Mouse (Mus musculus) heart, postnatal 0 days (tissue): ENCODE data around the gene Med24. TPM values are rescaled to one million over a fixed set of nuclear protein-coding genes. Genes with fewer than 3 reads are reported as not detected.

ENCODE experiments used
- ATAC-seq: fragments of 200-750 bp; cut with Nextera tagmentation; 2 replicates; pipeline ENCODE4 v1.8.0; 2017; ENCODE audit warnings: low read depth, moderate number of reproducible peaks, moderate library complexity; ENCODE audit not compliant: insufficient read depth
- DNase-seq: peaks from one replicate; pipeline ENCODE4 v3.0.0-alpha.2; 2016; ENCODE audit warnings: low spot score
- H3K27ac ChIP-seq: fragments of 300-500 bp; sonication (generic); 2 replicates; pipeline ENCODE4 v1.5.1; 2014; ENCODE audit warnings: low read depth, mild to moderate bottlenecking
- H3K27me3 ChIP-seq: fragments of 300-500 bp; sonication (generic); 2 replicates; pipeline ENCODE4 v1.6.1; 2014; ENCODE audit warnings: low read length, mixed read lengths; ENCODE audit not compliant: control insufficient read depth, insufficient read depth
- H3K36me3 ChIP-seq: fragments of 300-500 bp; sonication (generic); replicated peaks from 2 replicates; pipeline ENCODE4 v1.6.1; 2014; ENCODE audit warnings: low read length, mixed read lengths; ENCODE audit not compliant: control insufficient read depth, insufficient read depth
- H3K4me1 ChIP-seq: fragments of 300-500 bp; sonication (generic); 2 replicates; pipeline ENCODE4 v1.6.1; 2014; ENCODE audit warnings: antibody characterized with exemption; ENCODE audit not compliant: control insufficient read depth, insufficient read depth
- H3K4me2 ChIP-seq: fragments of 300-500 bp; sonication (generic); 2 replicates; pipeline ENCODE4 v1.6.1; 2014; ENCODE audit warnings: low read depth, mild to moderate bottlenecking, low read length, moderate library complexity
- H3K4me3 ChIP-seq: fragments of 300-500 bp; sonication (generic); 2 replicates; pipeline ENCODE4 v1.5.1; 2014; ENCODE audit warnings: low read depth, low read length
- H3K9ac ChIP-seq: fragments of 300-500 bp; sonication (generic); replicated peaks from 2 replicates; pipeline ENCODE4 v1.6.1; 2014; ENCODE audit warnings: low read depth, low read length, mixed read lengths
- H3K9me3 ChIP-seq: fragments of 300-500 bp; sonication (generic); replicated peaks from 2 replicates; pipeline ENCODE4 v1.6.1; 2016; ENCODE audit warnings: low read length; ENCODE audit not compliant: control insufficient read depth
- CTCF ChIP-seq: IDR thresholded peaks from 2 replicates; pipeline ENCODE4 v1.5.1; 2016; ENCODE audit warnings: antibody characterized with exemption, control low read depth, low read depth
- EP300 ChIP-seq: IDR thresholded peaks from 2 replicates; pipeline ENCODE4 v1.6.1; 2016; ENCODE audit warnings: antibody characterized with exemption, low read depth
- WGBS: fragments of 180-500 bp; shearing (Covaris S2); extraction: QIAGEN DNeasy Blood & Tissue Kit; methylation state at CpG from one replicate; pipeline ENCODE4 v1.1.7; 2014; 5-methylcytosine and 5-hydroxymethylcytosine counted together
- polyA plus RNA-seq: library from polyadenylated mRNA; unstranded; fragments of >200 nt; fragmentation: Nextera tagmentation; extraction: Ambion mirVana; gene quantifications from 2 replicates; pipeline ENCODE4 v1.2.1, GENCODE M21; 2015
- total RNA-seq: library from RNA; depleted of rRNA; stranded (reverse); fragments of >200 nt; gene quantifications from 2 replicates; pipeline ENCODE4 v1.2.3, GENCODE M21; 2014; ENCODE audit warnings: low replicate concordance

Gene Med24
- total and polyA plus RNA-seq, 2 experiments from 2014 or later, result 23.3 to 48.0 TPM

DNA sequence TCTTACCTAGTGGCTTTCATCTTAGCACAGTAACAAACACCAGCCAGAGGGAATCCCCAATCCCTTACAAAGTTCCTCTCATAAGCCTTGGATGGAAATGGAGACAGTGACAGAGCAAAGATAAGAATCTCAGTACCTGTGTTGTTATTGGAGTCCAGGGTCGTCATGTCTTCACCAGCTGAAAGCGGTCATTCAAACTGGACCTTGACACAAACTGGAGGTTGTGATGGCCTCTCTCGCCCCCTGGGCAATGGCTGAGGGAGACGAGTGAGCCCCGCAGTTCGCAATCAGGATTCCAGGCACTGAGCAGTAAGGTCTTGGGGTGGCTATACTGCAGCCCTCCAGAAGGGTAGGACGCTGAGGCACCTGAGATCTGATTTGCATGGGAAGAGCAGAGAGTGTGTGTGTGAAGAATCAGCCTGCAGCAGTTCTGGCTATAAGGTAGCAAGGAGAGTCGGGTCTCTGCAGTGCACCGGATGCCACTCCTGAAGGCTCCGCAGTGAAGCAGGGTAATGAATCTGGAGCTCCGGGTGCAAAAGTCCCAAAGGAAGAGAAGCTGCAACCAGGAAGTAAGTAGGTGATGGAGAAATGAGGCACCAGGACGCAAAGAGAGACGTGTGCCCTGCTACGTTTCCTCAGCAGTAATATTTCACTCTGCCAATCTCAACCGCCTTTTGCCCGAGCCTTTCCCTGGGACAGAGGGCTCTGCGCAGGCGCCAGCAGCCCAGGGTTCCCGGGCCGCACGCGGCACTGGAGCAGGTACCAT, 45.5 kb upstream of the Med24 start, which contains the start of gene Nr1d1:
Gene Nr1d1 (minus strand): TSS at position 752 of the 766 bp plus-strand sequence.
- H3K27me3 ChIP-seq, result no peaks in the 10 kb centered on the region
- TF ChIP-seq EP300, result no peak; the same call in 1 of the 2 replicates
- TF ChIP-seq CTCF, result no peak
- H3K4me1 ChIP-seq, result peaks cover 48% of the 10 kb centered on the region
- under 1% methylated on average over 22 of the region's 22 CpGs for WGBS
- H3K27ac ChIP-seq, result peak within 1 kb of the TSS; percentile 98
- H3K4me2 ChIP-seq, result peak within 1 kb of the TSS; percentile 82
- H3K9me3 ChIP-seq, result no peaks in the 10 kb centered on the region
- ATAC-seq (no peak), DNase-seq (no peak)
- H3K4me3 ChIP-seq, result peak within 1 kb of the TSS; percentile 71
- H3K36me3 ChIP-seq, result peaks cover 21% of the 10 kb centered on the region
- peak within 1 kb of the TSS; percentile 89 for H3K9ac ChIP-seq

DNA sequence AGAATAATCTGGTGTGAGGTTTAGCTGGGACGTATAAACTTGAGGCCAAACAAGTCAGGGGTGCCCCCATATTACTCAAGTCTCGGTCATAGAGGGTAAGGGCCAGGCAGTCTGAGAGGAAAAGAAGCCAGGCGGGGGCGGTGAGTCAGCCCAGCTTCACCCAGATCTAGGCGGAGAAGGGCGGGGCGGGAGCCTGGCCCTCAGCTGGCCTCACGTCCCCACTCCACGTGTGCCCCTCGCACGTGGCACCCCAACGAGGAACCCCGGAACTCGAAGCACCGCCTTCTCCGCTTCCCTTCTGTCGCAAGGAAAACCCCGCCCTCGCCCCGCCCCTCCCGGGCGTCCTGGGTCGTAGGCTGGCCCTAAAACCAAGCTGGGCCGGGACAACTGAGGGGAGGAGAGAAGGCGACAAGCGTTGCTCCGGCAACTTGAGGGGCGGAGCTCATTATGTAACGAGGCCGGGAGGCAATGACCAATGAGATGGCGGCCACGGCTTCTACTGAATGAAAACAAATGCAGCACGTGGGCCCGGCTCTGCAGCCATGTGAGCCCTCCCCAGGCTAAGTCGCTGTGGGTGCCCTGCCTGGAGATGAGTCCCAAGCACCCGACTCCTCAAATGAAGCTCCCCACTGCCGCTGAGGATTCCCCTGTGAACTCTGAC, 44.5 kb upstream of the Med24 start:
- Histone ChIP-seq H3K9me3 (no peaks in the 10 kb centered on the region), H3K4me2 (peak overlapping the region; percentile 82), H3K9ac (peak overlapping the region; percentile 89), H3K27ac (peak overlapping the region; percentile 98), H3K27me3 (no peaks in the 10 kb centered on the region), H3K36me3 (peaks cover 30% of the 10 kb centered on the region), H3K4me3 (peak overlapping the region; percentile 71), H3K4me1 (peaks cover 54% of the 10 kb centered on the region)
- WGBS, result under 1% methylated on average over 36 of the region's 37 CpGs
- ATAC-seq, result peak; percentile 69
- TF ChIP-seq CTCF (peak; percentile 11; the same call in 1 of the 2 replicates), EP300 (peak; percentile 42; the same call in 1 of the 2 replicates)
- DNase-seq, result peak; percentile 99

DNA sequence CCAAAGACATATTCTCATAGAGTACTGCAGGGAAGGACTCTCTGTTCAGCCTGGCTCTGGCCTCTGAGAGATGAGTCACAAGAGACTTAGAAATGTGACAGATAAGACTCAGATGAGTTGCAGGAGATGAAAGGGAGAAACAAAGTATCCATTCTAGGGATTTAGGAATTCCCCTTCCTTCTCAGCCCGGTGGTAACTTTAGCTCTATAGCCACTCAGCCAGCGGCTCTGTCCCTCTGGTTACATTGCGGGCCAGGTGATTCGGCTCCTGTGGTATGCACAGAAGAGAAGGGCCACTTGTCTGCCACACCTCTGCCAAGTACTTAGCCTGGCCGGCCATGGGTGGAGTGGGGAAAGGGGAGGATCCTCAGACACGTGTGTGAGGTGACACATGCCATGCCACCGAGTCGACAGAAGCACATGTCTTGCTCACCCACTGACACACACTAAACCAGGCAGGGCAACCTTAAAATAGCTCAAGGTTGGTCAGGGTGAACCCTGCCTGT, 43.5 kb upstream of the Med24 start:
- H3K4me3 ChIP-seq, result peak overlapping the region; percentile 6
- H3K27me3 ChIP-seq, result no peaks in the 10 kb centered on the region
- ATAC-seq (peak; percentile 64), DNase-seq (peak; percentile 94)
- H3K9me3 ChIP-seq, result no peaks in the 10 kb centered on the region
- peak overlapping the region; percentile 98 for H3K27ac ChIP-seq
- H3K36me3 ChIP-seq, result peaks cover 41% of the 10 kb centered on the region
- 14% methylated on average over 8 of the region's 8 CpGs for WGBS
- H3K4me1 ChIP-seq, result peaks cover 61% of the 10 kb centered on the region
- H3K9ac ChIP-seq, result peak overlapping the region; percentile 37
- H3K4me2 ChIP-seq, result peak overlapping the region; percentile 82
- TF ChIP-seq EP300 (peak; percentile 97), CTCF (no peak)

DNA sequence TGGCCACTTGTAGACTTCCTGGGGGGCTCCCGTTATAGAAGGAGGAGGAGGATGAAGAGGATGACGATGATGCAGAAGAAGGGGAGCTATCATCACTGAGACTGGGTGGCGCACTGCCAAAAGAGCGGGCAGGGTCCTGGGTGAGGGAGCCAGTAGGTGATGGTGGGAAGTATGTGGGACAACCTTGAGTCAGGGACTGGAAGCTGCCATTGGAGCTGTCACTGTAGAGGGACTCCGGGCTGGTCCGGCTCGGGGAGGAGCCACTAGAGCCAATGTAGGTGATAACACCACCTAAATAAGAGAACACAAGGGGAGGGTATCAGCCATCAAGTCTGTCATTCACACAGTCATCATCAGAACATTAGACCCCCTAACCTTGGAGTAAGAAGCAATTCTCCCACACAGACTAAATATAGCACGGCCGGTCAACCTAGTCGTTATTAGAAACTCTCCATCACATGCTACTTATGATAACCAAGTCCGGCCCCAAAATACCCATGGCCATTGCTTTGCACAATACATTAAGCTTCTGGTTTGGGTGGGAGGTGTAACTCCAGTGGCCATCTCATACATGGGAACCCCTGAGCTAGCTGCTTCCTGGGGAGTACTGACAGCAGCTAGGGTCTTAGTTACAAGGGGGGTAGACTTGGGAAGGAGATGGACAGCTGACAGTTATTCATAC, 42.8 kb upstream of the Med24 start:
- Histone ChIP-seq H3K4me1 (peaks cover 61% of the 10 kb centered on the region), H3K9me3 (no peaks in the 10 kb centered on the region), H3K4me3 (peak overlapping the region; percentile 6), H3K9ac (peak overlapping the region; percentile 37), H3K27ac (peak overlapping the region; percentile 98), H3K4me2 (peak overlapping the region; percentile 82), H3K36me3 (peaks cover 42% of the 10 kb centered on the region), H3K27me3 (no peaks in the 10 kb centered on the region)
- no peak for ATAC-seq
- WGBS, result 35% methylated on average over 11 of the region's 11 CpGs
- DNase-seq, result peak; percentile 72
- TF ChIP-seq EP300 (no peak), CTCF (no peak)

DNA sequence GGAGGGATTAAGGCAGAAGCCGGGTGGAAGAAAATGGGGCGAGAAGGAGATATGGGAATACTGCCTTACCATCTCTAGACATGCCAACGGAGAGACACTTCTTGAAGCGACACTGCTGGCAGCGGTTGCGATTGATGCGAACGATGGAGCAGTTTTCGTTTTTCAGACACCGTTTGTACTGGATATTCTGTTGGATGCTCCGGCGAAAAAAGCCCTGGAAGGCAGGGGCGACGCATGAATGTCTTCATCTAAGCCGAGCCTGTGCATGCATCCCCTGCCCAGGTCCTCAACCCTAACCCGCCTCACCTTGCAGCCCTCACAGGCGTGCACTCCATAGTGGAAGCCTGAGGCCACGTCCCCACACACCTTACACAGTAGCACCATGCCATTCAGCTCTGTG, 41.9 kb upstream of the Med24 start:
- H3K27me3 ChIP-seq, result no peaks in the 10 kb centered on the region
- H3K9ac ChIP-seq, result no peak overlapping the region

More for the DNA sequence above, 41.9 kb upstream of the Med24 start:
- H3K27ac ChIP-seq, result peak overlapping the region; percentile 98
- H3K4me1 ChIP-seq, result peaks cover 61% of the 10 kb centered on the region
- 0 out of 2 replicates have a peak overlapping the region, but pooled peaks have one; percentile 82 for H3K4me2 ChIP-seq
- peaks cover 42% of the 10 kb centered on the region for H3K36me3 ChIP-seq
- WGBS, result 88% methylated on average over 18 of the region's 18 CpGs
- no peaks in the 10 kb centered on the region for H3K9me3 ChIP-seq
- no peak for TF ChIP-seq EP300
- TF ChIP-seq CTCF, result no peak
- no peak for DNase-seq
- no peak for ATAC-seq
- H3K4me3 ChIP-seq, result no peak overlapping the region
